Mouse (Mus musculus) naive thymus-derived CD4-positive, alpha-beta T cell, adult 2 months (primary cell): ENCODE data around the gene Thoc7.

Source experiments
- DNase-seq: peaks from one replicate; pipeline ENCODE4 v3.0.0-alpha.2; 2011; ENCODE audit warnings: low read depth

The Thoc7 gene

GRCm38 (mm10) chr14:13933290-13934051 lies 28.2 kb downstream of the Thoc7 start:
- peak; percentile 40 for DNase-seq

GRCm38 (mm10) chr14:13917630-13918029 lies 44.0 kb downstream of the Thoc7 start:
- DNase-seq, result peak; percentile 67

GRCm38 (mm10) chr14:13917208-13917607 lies 44.4 kb downstream of the Thoc7 start:
- DNase-seq, result no peak

GRCm38 (mm10) chr14:13915207-13915606 lies 46.4 kb downstream of the Thoc7 start:
- DNase-seq, result no peak

GRCm38 (mm10) chr14:13914387-13915082 lies 47.1 kb downstream of the Thoc7 start, which contains the start of gene Gm281:
Gene Gm281 (minus strand): TSS chr14:13914478.
- no peak for DNase-seq

GRCm38 (mm10) chr14:13910148-13910547 lies 51.5 kb downstream of the Thoc7 start:
- no peak for DNase-seq

- DNase-seq, result no peak
Measured at GRCm38 (mm10) chr14:13907145-13907544, 54.5 kb downstream of the Thoc7 start.

GRCm38 (mm10) chr14:13906461-13906860 lies 55.2 kb downstream of the Thoc7 start:
- no peak for DNase-seq

- peak; percentile 60 for DNase-seq
Measured at GRCm38 (mm10) chr14:13901611-13902067, 60.0 kb downstream of the Thoc7 start.
